Mouse (Mus musculus) liver, postnatal 0 days (tissue): ENCODE measurements around the gene Gm5150. TPM values are rescaled to one million over a fixed set of nuclear protein-coding genes. Genes with fewer than 3 reads are reported as not detected.
A peak's percentile ranks its signal among the peaks of the same experiment; 100 is the strongest.
"Not testable (repeated sequence)": the region's sequence is repeated elsewhere in the genome, so short reads cannot be mapped to it uniquely, and the experiment has no call there.

Experiments used
- ATAC-seq: fragments of 200-750 bp; cut with Nextera tagmentation; 2 replicates; pipeline ENCODE4 v1.8.0; 2017; ENCODE audit warnings: mild to moderate bottlenecking, moderate library complexity
- DNase-seq: peaks from one replicate; pipeline ENCODE4 v3.0.0-alpha.2; 2016
- H3K27ac ChIP-seq: fragments of 300-500 bp; sonication (generic); 2 replicates; pipeline ENCODE4 v1.5.1; 2014; ENCODE audit warnings: antibody characterized with exemption, moderate library complexity, mild to moderate bottlenecking, low read depth
- H3K27me3 ChIP-seq: fragments of 300-500 bp; sonication (generic); 2 replicates; pipeline ENCODE4 v1.6.1; 2014; ENCODE audit warnings: low read length, control low read depth, mixed read lengths; ENCODE audit not compliant: insufficient read depth
- H3K36me3 ChIP-seq: fragments of 300-500 bp; sonication (generic); replicated peaks from 2 replicates; pipeline ENCODE4 v1.6.1; 2014; ENCODE audit warnings: mild to moderate bottlenecking, control low read depth, low read length, moderate library complexity, mixed read lengths; ENCODE audit not compliant: insufficient read depth
- H3K4me1 ChIP-seq: fragments of 300-500 bp; sonication (generic); 2 replicates; pipeline ENCODE4 v1.6.1; 2014; ENCODE audit warnings: antibody characterized with exemption, mild to moderate bottlenecking, control low read depth; ENCODE audit not compliant: insufficient read depth
- H3K4me2 ChIP-seq: fragments of 300-500 bp; sonication (generic); 2 replicates; pipeline ENCODE4 v1.6.1; 2014; ENCODE audit warnings: low read depth, mild to moderate bottlenecking, low read length, moderate library complexity, mixed read lengths
- H3K4me3 ChIP-seq: fragments of 300-500 bp; sonication (generic); 2 replicates; pipeline ENCODE4 v1.5.1; 2014; ENCODE audit warnings: low read depth, low read length
- H3K9ac ChIP-seq: fragments of 300-500 bp; sonication (generic); replicated peaks from 2 replicates; pipeline ENCODE4 v1.6.1; 2014; ENCODE audit warnings: mild to moderate bottlenecking, moderate library complexity
- H3K9me3 ChIP-seq: fragments of 300-500 bp; sonication (generic); 2 replicates; pipeline ENCODE4 v1.6.1; 2016; ENCODE audit warnings: mild to moderate bottlenecking, control low read depth, low read length, mixed read lengths
- CTCF ChIP-seq: sonication (generic); IDR thresholded peaks from 2 replicates; pipeline ENCODE4 v1.5.1; 2016; ENCODE audit warnings: antibody characterized with exemption, low read depth
- EP300 ChIP-seq: IDR thresholded peaks from 2 replicates; pipeline ENCODE4 v1.6.1; 2016; ENCODE audit warnings: antibody characterized with exemption, low read depth, mild to moderate bottlenecking
- WGBS: fragments of 180-500 bp; shearing (Covaris S2); extraction: QIAGEN DNeasy Blood & Tissue Kit; methylation state at CpG from one replicate; pipeline ENCODE4 v1.1.7; 2014; ENCODE audit not compliant: insufficient replicate concordance; 5-methylcytosine and 5-hydroxymethylcytosine counted together
- microRNA-seq: library from miRNA; unstranded; fragments of <30 nt; microRNA quantifications from one replicate; pipeline ENCODE4, GENCODE M21; 2016
- polyA plus RNA-seq: library from polyadenylated mRNA; unstranded; fragments of >200 nt; fragmentation: Nextera tagmentation; extraction: Ambion mirVana; gene quantifications from 2 replicates; pipeline ENCODE4 v1.2.1, GENCODE M21; 2015

The Gm5150 gene
- polyA plus RNA-seq, 1 experiment from 2014 or later: 2.1 TPM

GRCm38 (mm10) chr3:16007827-16008226, 1.6 kb upstream of the Gm5150 start:
- Histone ChIP-seq H3K9me3 (no peaks in the 10 kb centered on the region), H3K4me3 (no peak overlapping the region), H3K4me2 (no peak overlapping the region), H3K9ac (no peak overlapping the region), H3K27ac (no peak overlapping the region), H3K36me3 (no peaks in the 10 kb centered on the region), H3K27me3 (no peaks in the 10 kb centered on the region), H3K4me1 (no peaks in the 10 kb centered on the region)
- TF ChIP-seq CTCF: no peak
- no peak for TF ChIP-seq EP300
- 35% methylated on average over 1 of the region's 1 CpGs for WGBS
- DNase-seq (no peak), ATAC-seq (peak; percentile 79)

GRCm38 (mm10) chr3:16003890-16004633, 2.2 kb downstream of the Gm5150 start:
- ATAC-seq: no peak
- Histone ChIP-seq H3K4me2 (no peak overlapping the region), H3K9me3 (no peaks in the 10 kb centered on the region), H3K4me3 (no peak overlapping the region), H3K9ac (no peak overlapping the region), H3K36me3 (no peaks in the 10 kb centered on the region), H3K27ac (no peak overlapping the region), H3K27me3 (no peaks in the 10 kb centered on the region), H3K4me1 (no peaks in the 10 kb centered on the region)
- no peak for DNase-seq
- 72% methylated on average over 3 of the region's 3 CpGs for WGBS
- TF ChIP-seq EP300 (no peak), CTCF (peak; percentile 20; the same call in 1 of the 2 replicates)

- not testable (repeated sequence) for H3K27ac ChIP-seq, H3K9ac ChIP-seq, H3K4me2 ChIP-seq, H3K36me3 ChIP-seq, DNase-seq, ATAC-seq, H3K9me3 ChIP-seq, H3K4me3 ChIP-seq, H3K27me3 ChIP-seq, H3K4me1 ChIP-seq
- 81% methylated on average over 3 of the region's 3 CpGs for WGBS
Observed at GRCm38 (mm10) chr3:15999479-15999878, 6.8 kb downstream of the Gm5150 start.

DNA sequence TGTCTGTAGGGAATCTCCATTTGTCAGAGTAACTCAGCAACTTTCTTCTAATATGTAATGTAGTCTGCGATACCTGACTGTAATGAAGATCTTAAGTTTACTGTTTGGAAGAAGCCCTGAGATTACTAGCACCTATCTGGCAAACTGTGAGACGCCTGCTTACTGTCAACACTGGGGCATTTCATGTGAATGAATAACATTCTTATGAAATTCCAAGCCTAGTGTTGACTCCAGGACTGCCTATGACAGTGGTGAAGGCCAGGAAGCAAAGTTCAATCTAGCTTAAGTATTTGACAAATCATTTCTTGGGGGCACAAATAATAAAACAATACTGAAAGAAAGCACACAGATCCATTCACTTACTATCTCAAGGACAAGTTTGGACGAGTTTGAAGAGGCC, 24.0 kb downstream of the Gm5150 start:
- Histone ChIP-seq H3K27ac (no peak overlapping the region), H3K36me3 (no peaks in the 10 kb centered on the region), H3K4me1 (no peaks in the 10 kb centered on the region), H3K9me3 (no peaks in the 10 kb centered on the region), H3K4me3 (no peak overlapping the region), H3K27me3 (no peaks in the 10 kb centered on the region), H3K9ac (no peak overlapping the region), H3K4me2 (no peak overlapping the region)
- no peak for TF ChIP-seq CTCF
- ATAC-seq (no peak), DNase-seq (no peak)
- 55% methylated on average over 3 of the region's 3 CpGs for WGBS

DNA sequence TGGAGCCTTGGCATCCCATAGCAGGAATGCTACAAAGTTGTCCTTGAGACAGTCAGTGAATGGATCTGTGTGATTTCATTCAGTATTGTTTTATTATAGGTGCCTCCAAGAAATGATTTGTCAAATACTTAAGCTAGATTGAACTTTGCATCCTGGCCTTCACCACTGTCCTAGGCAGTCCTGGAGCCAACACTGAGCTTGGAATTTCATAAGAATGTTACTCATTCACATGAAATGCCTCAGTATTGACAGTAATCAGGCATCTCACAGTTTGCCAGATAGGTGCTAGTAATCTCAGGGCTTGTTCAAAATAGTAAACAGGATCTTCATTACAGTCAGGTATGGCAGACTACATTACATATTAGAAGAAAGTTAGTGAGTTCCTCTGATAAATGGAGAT, 49.3 kb downstream of the Gm5150 start:
- H3K9me3 ChIP-seq: no peaks in the 10 kb centered on the region
- H3K36me3 ChIP-seq: no peaks in the 10 kb centered on the region
- no peak for TF ChIP-seq CTCF
- TF ChIP-seq EP300: no peak
- no peaks in the 10 kb centered on the region for H3K27me3 ChIP-seq
- H3K4me1 ChIP-seq: no peaks in the 10 kb centered on the region
- no peak overlapping the region for H3K4me2 ChIP-seq
- DNase-seq: no peak
- H3K9ac ChIP-seq: no peak overlapping the region
- H3K27ac ChIP-seq: no peak overlapping the region
- ATAC-seq: no peak
- no peak overlapping the region for H3K4me3 ChIP-seq

Small RNA genes lying within 50 kb of the gene (microRNA-seq; reads per million reads assigned to microRNA genes)
- not detected for gene Gm24694

Other genes with a start within 250 kb of the Gm5150 start
- 1.6 and 1.9 TPM in 2 replicates for gene Sirpb1c, start 157.9 kb downstream of the Gm5150 start, polyA plus RNA-seq